Mouse (Mus musculus): ENCODE results near the gene Prkaa2. TPM values are rescaled to one million over a fixed set of nuclear protein-coding genes. Genes with fewer than 3 reads are reported as not detected.
"Not testable (repeated sequence)": the region's sequence is repeated elsewhere in the genome, so short reads cannot be mapped to it uniquely, and the experiment has no call there.

Gene Prkaa2
- polyA plus RNA-seq, 1 experiment from 2014 or later, result 1.2 TPM

DNA sequence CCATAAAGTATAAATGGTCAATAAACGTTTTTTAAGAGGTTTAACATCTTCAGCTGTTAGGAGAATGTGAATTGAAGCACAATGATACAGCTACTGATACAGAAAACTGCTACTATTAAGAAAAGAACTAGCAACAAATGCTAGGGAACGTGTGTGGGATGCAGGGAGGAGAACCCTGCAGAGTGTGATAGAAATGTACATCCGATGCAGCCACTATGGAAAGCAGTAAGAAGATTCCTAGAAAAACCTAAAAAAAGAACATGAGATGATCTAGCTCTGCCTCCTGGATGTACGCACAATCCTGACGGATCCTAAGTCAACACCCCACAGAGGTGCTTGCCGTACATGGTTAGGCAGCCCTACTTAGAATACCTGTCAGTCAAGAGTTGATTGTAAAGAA, 82.4 kb downstream of the Prkaa2 start:
- H3K27me3 ChIP-seq (ENCODE audit: insufficient read depth, low read length), result no peaks in the 10 kb centered on the region
- TF ChIP-seq CTCF (IDR thresholded peaks at IDR 0.05; ENCODE audit: low read depth), result no peak
- no peaks in the 10 kb centered on the region for H3K4me1 ChIP-seq (ENCODE audit: insufficient read depth)
- H3K4me2 ChIP-seq, result no peak overlapping the region
- no peak overlapping the region for H3K4me3 ChIP-seq (ENCODE audit: low read depth, low read length)
- DNase-seq (no peak), ATAC-seq (ENCODE audit: insufficient read depth) (no peak)
- H3K27ac ChIP-seq (ENCODE audit: low read depth), result no peak overlapping the region
- no peak overlapping the region for H3K9ac ChIP-seq
- no peaks in the 10 kb centered on the region for H3K36me3 ChIP-seq (ENCODE audit: insufficient read depth)
- no peaks in the 10 kb centered on the region for H3K9me3 ChIP-seq (ENCODE audit: low read depth, low read length)
- 62% methylated on average over 6 of the region's 6 CpGs for WGBS

DNA sequence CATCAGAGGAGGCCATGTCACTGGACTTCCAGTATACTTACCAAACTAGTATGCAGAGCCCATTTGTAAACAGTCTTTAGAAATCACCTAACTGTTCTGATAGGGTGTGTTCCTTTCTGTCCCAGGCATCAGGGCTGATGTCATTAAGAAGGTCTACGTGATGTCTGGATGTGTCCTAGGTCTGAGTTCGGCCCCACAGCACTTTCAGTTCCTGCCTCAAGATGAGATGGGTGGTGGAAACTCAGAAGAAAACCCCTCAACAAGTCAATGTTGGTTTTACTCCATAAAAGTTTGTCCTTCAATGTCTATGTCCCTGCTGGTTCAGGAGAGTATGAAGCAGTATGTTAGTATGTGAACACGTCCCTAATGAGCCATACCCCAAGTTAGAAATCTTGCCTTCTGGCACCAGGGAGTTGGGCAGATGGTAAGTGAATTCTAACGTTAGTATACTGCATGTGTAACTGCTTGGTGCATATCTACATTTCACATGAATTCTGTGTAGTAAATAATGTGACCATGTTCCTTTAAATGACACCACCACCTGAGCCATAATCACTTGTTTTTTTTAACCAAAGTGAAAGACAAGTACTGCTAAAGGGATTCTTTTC, 93.6 kb downstream of the Prkaa2 start:
- no peak for DNase-seq
- Histone ChIP-seq H3K9ac (no peak overlapping the region), H3K27me3 (ENCODE audit: insufficient read depth, low read length) (no peaks in the 10 kb centered on the region), H3K27ac (ENCODE audit: low read depth) (no peak overlapping the region), H3K4me3 (ENCODE audit: low read depth, low read length) (no peak overlapping the region), H3K9me3 (ENCODE audit: low read depth, low read length) (no peaks in the 10 kb centered on the region), H3K36me3 (ENCODE audit: insufficient read depth) (no peaks in the 10 kb centered on the region), H3K4me1 (ENCODE audit: insufficient read depth) (no peaks in the 10 kb centered on the region), H3K4me2 (no peak overlapping the region)
- 63% methylated on average over 4 of the region's 4 CpGs for WGBS
- no peak for TF ChIP-seq CTCF (IDR thresholded peaks at IDR 0.05; ENCODE audit: low read depth)
- no peak for ATAC-seq (ENCODE audit: insufficient read depth)

DNA sequence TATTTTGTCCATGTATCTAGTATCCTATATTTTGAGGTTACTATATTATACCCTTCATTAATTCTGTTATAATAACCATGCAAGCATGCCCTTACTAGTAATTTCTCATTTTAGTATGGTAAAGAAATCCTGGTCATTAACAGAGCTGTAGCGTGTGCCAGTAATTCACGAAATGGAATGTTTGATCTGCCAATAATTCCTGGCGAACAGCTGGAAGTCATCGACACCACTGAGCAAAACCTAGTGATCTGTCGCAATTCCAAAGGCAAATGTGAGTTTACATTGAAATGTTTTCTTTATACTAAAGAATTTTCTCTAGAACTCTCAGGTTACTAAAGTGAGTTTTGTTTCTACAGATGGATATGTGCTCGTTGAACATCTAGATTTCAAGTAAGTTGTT, 94.2 kb downstream of the Prkaa2 start:
- no peak for ATAC-seq (ENCODE audit: insufficient read depth)
- Histone ChIP-seq H3K27ac (ENCODE audit: low read depth) (no peak overlapping the region), H3K9ac (no peak overlapping the region), H3K4me2 (no peak overlapping the region), H3K4me1 (ENCODE audit: insufficient read depth) (no peaks in the 10 kb centered on the region), H3K27me3 (ENCODE audit: insufficient read depth, low read length) (no peaks in the 10 kb centered on the region), H3K36me3 (ENCODE audit: insufficient read depth) (no peaks in the 10 kb centered on the region), H3K4me3 (ENCODE audit: low read depth, low read length) (no peak overlapping the region), H3K9me3 (ENCODE audit: low read depth, low read length) (no peaks in the 10 kb centered on the region)
- 32% methylated on average over 6 of the region's 6 CpGs for WGBS
- DNase-seq, result peak; percentile 69
- no peak for TF ChIP-seq CTCF (IDR thresholded peaks at IDR 0.05; ENCODE audit: low read depth)

DNA sequence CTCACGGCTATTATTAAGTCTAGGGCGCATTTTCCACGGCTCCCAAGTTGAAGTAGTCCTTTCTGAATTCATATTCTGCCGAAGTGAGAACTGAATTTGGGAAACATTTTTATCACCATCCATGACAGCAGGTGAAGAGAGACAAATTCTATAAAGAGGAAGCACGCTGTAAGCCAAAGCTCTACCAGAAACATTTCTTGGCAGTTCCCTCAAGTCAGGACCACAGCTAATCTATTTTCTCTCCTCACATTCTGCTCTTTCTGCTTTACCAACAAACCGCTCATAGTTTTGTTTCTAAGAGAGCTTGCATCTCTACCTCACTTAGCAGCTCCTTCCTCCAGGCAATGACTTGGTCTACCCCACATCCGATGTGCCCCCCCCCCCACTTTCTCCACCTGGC, 96.0 kb downstream of the Prkaa2 start:
- H3K9ac ChIP-seq, result no peak overlapping the region
- no peaks in the 10 kb centered on the region for H3K9me3 ChIP-seq (ENCODE audit: low read depth, low read length)
- H3K4me1 ChIP-seq (ENCODE audit: insufficient read depth), result no peaks in the 10 kb centered on the region
- H3K4me3 ChIP-seq (ENCODE audit: low read depth, low read length), result no peak overlapping the region
- TF ChIP-seq CTCF (IDR thresholded peaks at IDR 0.05; ENCODE audit: low read depth), result no peak
- no peaks in the 10 kb centered on the region for H3K27me3 ChIP-seq (ENCODE audit: insufficient read depth, low read length)
- DNase-seq, result no peak
- no peak overlapping the region for H3K27ac ChIP-seq (ENCODE audit: low read depth)
- no peak overlapping the region for H3K4me2 ChIP-seq
- no peak for ATAC-seq (ENCODE audit: insufficient read depth)
- H3K36me3 ChIP-seq (ENCODE audit: insufficient read depth), result no peaks in the 10 kb centered on the region
- 77% methylated on average over 7 of the region's 7 CpGs for WGBS

DNA sequence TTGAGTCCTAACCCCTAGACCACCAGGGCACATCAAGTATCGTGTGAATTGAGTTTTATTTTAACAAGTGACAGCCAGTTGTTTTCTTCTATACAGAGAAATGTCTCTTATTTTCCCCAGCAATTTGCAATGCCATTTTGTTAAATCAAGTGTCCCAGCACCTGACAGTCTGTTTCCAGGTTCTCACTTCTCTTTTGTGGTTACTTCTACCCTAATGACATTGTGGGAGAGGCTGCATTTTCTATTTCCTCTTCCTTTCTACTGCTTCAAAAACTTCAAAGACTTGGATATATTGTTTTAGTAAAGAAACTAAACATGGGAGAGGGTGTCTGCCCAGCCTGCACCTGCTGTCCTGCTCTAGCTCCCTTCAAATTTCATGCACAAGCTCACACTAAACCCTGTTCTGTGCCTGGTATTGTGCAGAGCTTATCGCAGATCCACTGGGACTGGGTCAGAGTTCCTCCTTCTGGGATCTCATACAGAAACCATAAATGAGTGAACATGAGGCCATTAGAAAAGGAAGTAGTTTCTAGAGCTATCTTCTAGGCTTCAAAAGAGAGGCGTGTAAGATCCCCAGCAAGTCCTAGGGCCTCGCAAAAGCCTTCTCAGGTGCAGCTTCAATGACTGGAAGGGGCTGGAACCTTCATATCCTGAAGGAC, 102.2 kb downstream of the Prkaa2 start:
- Histone ChIP-seq H3K36me3 (ENCODE audit: insufficient read depth) (no peaks in the 10 kb centered on the region), H3K9ac (no peak overlapping the region), H3K27ac (ENCODE audit: low read depth) (no peak overlapping the region), H3K9me3 (ENCODE audit: low read depth, low read length) (no peaks in the 10 kb centered on the region), H3K4me3 (ENCODE audit: low read depth, low read length) (no peak overlapping the region), H3K4me1 (ENCODE audit: insufficient read depth) (no peaks in the 10 kb centered on the region), H3K4me2 (no peak overlapping the region), H3K27me3 (ENCODE audit: insufficient read depth, low read length) (no peaks in the 10 kb centered on the region)
- no peak for TF ChIP-seq CTCF (IDR thresholded peaks at IDR 0.05; ENCODE audit: low read depth)
- 76% methylated on average over 4 of the region's 4 CpGs for WGBS
- no peak for DNase-seq
- ATAC-seq (ENCODE audit: insufficient read depth), result no peak

DNA sequence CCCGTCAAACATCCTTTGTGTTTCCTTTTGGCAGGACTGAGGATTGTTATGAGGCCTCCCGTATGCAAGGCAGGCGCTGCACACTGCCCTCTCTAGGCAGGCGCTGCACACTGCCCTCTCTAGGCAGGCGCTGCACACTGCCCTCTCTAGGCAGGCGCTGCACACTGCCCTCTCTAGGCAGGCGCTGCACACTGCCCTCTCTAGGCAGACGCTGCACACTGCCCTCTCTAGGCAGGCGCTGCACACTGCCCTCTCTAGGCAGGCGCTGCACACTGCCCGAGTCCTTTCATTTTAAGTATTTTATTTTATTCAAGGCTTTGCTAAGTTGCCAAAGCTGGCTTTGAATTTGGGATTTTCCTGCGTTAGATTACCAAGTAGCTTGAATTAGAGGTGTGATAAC, 105.0 kb downstream of the Prkaa2 start:
- H3K9ac ChIP-seq; H3K36me3 ChIP-seq (ENCODE audit: insufficient read depth); H3K9me3 ChIP-seq (ENCODE audit: low read depth, low read length); ATAC-seq (ENCODE audit: insufficient read depth); H3K4me1 ChIP-seq (ENCODE audit: insufficient read depth); H3K27me3 ChIP-seq (ENCODE audit: insufficient read depth, low read length); H3K27ac ChIP-seq (ENCODE audit: low read depth); DNase-seq; H3K4me2 ChIP-seq; H3K4me3 ChIP-seq (ENCODE audit: low read depth, low read length): not testable (repeated sequence)
- WGBS, result 83% methylated on average over 10 of the region's 12 CpGs
- peak; percentile 63 for TF ChIP-seq CTCF (IDR thresholded peaks at IDR 0.05; ENCODE audit: low read depth)

DNA sequence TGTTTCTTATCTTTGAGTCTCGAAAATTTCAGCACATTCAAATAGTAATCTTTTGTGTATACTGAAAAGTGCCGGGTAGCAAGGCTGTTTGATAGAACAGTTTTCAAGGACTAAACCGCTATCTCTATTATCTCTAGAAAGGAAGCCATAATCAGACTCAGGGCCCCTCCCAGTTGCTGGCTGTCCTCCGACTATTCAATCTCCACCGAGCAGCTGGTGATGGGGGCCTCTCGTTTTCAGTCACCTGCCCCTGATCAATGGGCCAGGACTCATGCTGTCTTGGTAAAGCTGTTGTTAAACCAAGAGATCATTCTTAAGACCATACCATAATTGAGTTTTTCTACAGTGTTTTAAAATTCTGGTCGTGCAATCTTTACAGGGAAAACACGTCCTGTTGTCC, 105.6 kb downstream of the Prkaa2 start:
- H3K4me1 ChIP-seq (ENCODE audit: insufficient read depth), result no peaks in the 10 kb centered on the region
- no peak overlapping the region for H3K4me2 ChIP-seq
- ATAC-seq (ENCODE audit: insufficient read depth) (no peak), DNase-seq (no peak)
- H3K4me3 ChIP-seq (ENCODE audit: low read depth, low read length), result no peak overlapping the region
- no peaks in the 10 kb centered on the region for H3K36me3 ChIP-seq (ENCODE audit: insufficient read depth)
- no peaks in the 10 kb centered on the region for H3K27me3 ChIP-seq (ENCODE audit: insufficient read depth, low read length)
- no peaks in the 10 kb centered on the region for H3K9me3 ChIP-seq (ENCODE audit: low read depth, low read length)
- no peak overlapping the region for H3K27ac ChIP-seq (ENCODE audit: low read depth)
- H3K9ac ChIP-seq, result no peak overlapping the region
- no peak for TF ChIP-seq CTCF (IDR thresholded peaks at IDR 0.05; ENCODE audit: low read depth)
- 54% methylated on average over 8 of the region's 8 CpGs for WGBS
